Mouse (Mus musculus): ENCODE results near the gene Tnip3.

GRCm38 (mm10) chr6:65598522-65598921 is 73.4 kb downstream of the Tnip3 start:
- no peak for TF ChIP-seq CTCF (IDR thresholded peaks at IDR 0.05; ENCODE audit: low read depth)
- TF ChIP-seq EP300 (optimal IDR thresholded peaks at IDR 0.05), result no peak

All from stomach, postnatal 0 days (tissue).